Mouse (Mus musculus) hindbrain, embryonic 14.5 days (tissue): Measurements from ENCODE around the gene 2810004N23Rik. TPM values are rescaled to one million over a fixed set of nuclear protein-coding genes. Genes with fewer than 3 reads are reported as not detected.

Experiments
- ATAC-seq: fragments of 200-750 bp; cut with Nextera tagmentation; 2 replicates; pipeline ENCODE4 v1.8.0; 2017; ENCODE audit warnings: moderate number of reproducible peaks, mild to moderate bottlenecking, moderate TSS enrichment, moderate library complexity; ENCODE audit not compliant: low FRiP score
- DNase-seq: peaks from one replicate; pipeline ENCODE4 v3.0.0-alpha.2; 2015; ENCODE audit warnings: low spot score
- H3K27ac ChIP-seq: fragments of 300-500 bp; sonication (generic); 2 replicates; pipeline ENCODE4 v1.5.1; 2014; ENCODE audit warnings: mild to moderate bottlenecking, moderate library complexity
- H3K27me3 ChIP-seq: fragments of 300-500 bp; sonication (generic); 2 replicates; pipeline ENCODE4 v1.6.1; 2014; ENCODE audit warnings: mild to moderate bottlenecking, low read length, mixed read lengths; ENCODE audit not compliant: control insufficient read depth, insufficient read depth
- H3K36me3 ChIP-seq: fragments of 300-500 bp; sonication (generic); replicated peaks from 2 replicates; pipeline ENCODE4 v1.6.1; 2014; ENCODE audit not compliant: control insufficient read depth, insufficient read depth
- H3K4me1 ChIP-seq: fragments of 300-500 bp; sonication (generic); replicated peaks from 2 replicates; pipeline ENCODE4 v1.6.1; 2014; ENCODE audit warnings: antibody characterized with exemption, low read length, mixed read lengths; ENCODE audit not compliant: control insufficient read depth, insufficient read depth
- H3K4me2 ChIP-seq: fragments of 300-500 bp; sonication (generic); replicated peaks from 2 replicates; pipeline ENCODE4 v1.6.1; 2014; ENCODE audit warnings: mild to moderate bottlenecking, moderate library complexity
- H3K4me3 ChIP-seq: fragments of 300-500 bp; sonication (generic); replicated peaks from 2 replicates; pipeline ENCODE4 v1.5.1; 2014; ENCODE audit warnings: mild to moderate bottlenecking, low read length
- H3K9ac ChIP-seq: fragments of 300-500 bp; sonication (generic); 2 replicates; pipeline ENCODE4 v1.6.1; 2014
- H3K9me3 ChIP-seq: fragments of 300-500 bp; sonication (generic); 2 replicates; pipeline ENCODE4 v1.6.1; 2016; ENCODE audit warnings: low read length; ENCODE audit not compliant: control insufficient read depth
- WGBS: fragments of 180-500 bp; shearing (Covaris S2); extraction: QIAGEN DNeasy Blood & Tissue Kit; methylation state at CpG from one replicate; pipeline ENCODE4 v1.1.7; 2014; 5-methylcytosine and 5-hydroxymethylcytosine counted together
- polyA plus RNA-seq: library from polyadenylated mRNA; unstranded; fragments of >200 nt; fragmentation: Nextera tagmentation; extraction: Ambion mirVana; gene quantifications from 2 replicates; pipeline ENCODE4 v1.2.1, GENCODE M21; 2014

Gene 2810004N23Rik
- polyA plus RNA-seq, 1 experiment from 2014 or later: 18.4 TPM

DNA sequence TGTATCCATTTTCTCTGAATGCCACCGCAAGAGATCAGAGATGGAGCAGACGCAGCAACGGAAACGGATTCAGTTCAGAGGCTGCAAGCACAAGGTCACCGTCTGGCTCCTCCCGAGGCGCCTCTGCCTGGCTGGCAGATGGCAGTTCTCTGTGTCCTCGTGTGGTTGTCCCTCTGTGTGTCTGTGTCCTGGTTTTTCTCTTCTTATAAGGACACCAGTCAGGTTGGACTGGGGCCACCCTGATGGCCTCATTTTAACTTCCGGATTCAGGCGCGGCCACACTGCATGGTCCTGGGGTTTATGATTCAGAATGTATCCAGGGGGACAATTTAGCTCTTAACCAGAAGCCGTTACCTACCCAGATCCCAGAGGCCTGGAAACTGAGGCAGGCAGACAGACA, 47.0 kb downstream of the 2810004N23Rik start:
- Histone ChIP-seq H3K9ac (no peak overlapping the region), H3K9me3 (no peaks in the 10 kb centered on the region), H3K4me1 (peaks cover 5% of the 10 kb centered on the region; the same call in 1 of the 2 replicates), H3K4me3 (no peak overlapping the region), H3K27ac (no peak overlapping the region), H3K36me3 (peaks cover 52% of the 10 kb centered on the region), H3K27me3 (no peaks in the 10 kb centered on the region), H3K4me2 (no peak overlapping the region)
- ATAC-seq (no peak), DNase-seq (no peak)
- WGBS: 92% methylated on average over 12 of the region's 12 CpGs

DNA sequence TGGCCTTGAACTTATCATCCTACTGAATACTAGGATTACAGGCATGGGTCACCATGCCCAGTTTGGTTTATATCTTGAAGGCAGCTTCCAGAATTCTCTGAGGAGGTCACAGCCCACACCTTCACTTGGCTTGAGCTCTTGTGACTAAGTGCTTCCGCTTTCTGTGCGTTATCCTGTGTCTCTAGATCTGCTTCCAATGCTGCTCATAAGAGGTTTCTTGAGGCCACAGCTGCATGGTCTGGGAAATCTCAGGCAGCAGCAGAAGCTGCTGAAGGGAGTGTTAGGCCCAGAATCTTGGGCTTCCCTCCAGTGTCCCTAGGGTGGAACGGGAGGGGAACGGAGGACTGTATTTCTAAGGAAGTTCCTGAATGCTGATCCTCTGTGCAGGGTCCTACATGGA, 49.6 kb downstream of the 2810004N23Rik start:
- H3K27me3 ChIP-seq: no peaks in the 10 kb centered on the region
- H3K4me2 ChIP-seq: no peak overlapping the region
- no peak overlapping the region for H3K4me3 ChIP-seq
- no peak for ATAC-seq
- H3K9ac ChIP-seq: no peak overlapping the region
- no peak overlapping the region for H3K27ac ChIP-seq
- peaks cover 31% of the 10 kb centered on the region for H3K36me3 ChIP-seq
- no peak for DNase-seq
- peaks cover 10% of the 10 kb centered on the region for H3K4me1 ChIP-seq
- 96% methylated on average over 4 of the region's 4 CpGs for whole genome bisulfite sequencing
- H3K9me3 ChIP-seq: no peaks in the 10 kb centered on the region

DNA sequence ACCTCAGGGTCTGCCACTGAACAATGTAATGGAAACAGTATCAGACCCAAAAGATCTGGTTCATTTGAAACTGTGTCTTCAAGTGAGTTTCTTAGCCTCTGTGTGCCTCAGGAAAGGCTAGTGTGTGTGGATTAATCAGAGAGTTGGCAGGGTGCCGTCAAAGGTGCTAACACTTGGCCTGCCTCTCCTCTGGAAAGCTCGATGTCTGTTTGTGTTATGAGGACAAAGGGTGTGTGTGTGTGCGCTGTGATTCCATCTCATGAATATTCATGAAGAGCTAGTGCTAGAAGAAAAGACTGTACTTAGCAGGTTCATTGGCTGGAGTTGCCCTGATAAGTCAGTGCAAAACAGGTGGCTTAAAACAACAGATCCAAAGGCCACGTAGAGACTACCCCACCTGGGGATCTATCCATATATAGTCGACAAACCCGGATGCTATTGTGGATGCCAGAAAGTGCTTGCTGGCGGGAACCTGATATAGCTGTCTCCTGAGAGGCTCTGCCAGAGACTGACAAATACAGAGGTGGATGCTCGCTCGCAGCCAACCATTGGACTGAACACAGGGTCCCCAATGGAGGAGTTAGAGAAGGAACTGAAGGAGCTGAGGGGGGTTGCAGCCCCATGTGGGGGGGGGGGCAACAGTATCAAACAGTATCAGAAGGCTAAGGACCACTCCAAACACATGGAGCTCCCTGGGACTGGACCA, 52.1 kb downstream of the 2810004N23Rik start:
- peak; percentile 57; the same call in 1 of the 2 replicates for ATAC-seq
- no peak overlapping the region for H3K4me2 ChIP-seq

DNA sequence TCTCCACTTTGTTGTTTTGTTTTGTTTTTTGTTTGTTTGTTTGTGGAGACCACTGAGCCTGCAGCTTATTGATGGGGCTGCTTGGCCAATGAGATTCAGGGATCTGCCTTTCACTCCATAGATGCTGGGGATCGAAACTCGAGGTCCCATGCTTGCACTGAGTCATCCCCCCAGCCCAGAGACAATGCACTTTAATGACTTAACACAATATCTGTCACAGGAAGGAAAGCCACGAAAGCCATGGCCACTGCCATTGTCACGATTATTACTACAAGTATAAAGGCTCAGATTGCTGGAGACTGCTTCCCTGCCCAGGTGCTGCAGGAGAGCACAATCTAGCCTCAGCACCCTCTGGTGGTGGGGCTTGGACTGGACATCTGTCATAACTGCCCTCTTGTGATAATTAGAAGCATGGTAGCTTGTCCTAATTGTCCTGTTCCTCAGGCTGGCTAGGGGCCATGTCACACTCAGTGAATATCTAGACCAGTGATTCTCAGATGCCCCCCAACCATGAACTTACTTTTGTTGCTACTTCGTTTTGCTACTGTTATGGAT, 52.8 kb downstream of the 2810004N23Rik start:
- Histone ChIP-seq H3K27ac (no peak overlapping the region), H3K4me3 (no peak overlapping the region), H3K27me3 (no peaks in the 10 kb centered on the region), H3K9ac (no peak overlapping the region), H3K36me3 (peaks cover 4% of the 10 kb centered on the region; the same call in 1 of the 2 replicates), H3K4me2 (no peak overlapping the region), H3K4me1 (peaks cover 10% of the 10 kb centered on the region), H3K9me3 (no peaks in the 10 kb centered on the region)
- ATAC-seq (no peak), DNase-seq (no peak)
- 63% methylated on average over 5 of the region's 5 CpGs for WGBS

More for the DNA sequence above, 52.1 kb downstream of the 2810004N23Rik start:
- no peaks in the 10 kb centered on the region for H3K27me3 ChIP-seq
- no peaks in the 10 kb centered on the region for H3K9me3 ChIP-seq
- peaks cover 10% of the 10 kb centered on the region for H3K4me1 ChIP-seq
- DNase-seq: no peak
- no peak overlapping the region for H3K27ac ChIP-seq
- H3K4me3 ChIP-seq: no peak overlapping the region
- H3K9ac ChIP-seq: no peak overlapping the region
- 25% methylated on average over 9 of the region's 9 CpGs for WGBS
- H3K36me3 ChIP-seq: peaks cover 10% of the 10 kb centered on the region

DNA sequence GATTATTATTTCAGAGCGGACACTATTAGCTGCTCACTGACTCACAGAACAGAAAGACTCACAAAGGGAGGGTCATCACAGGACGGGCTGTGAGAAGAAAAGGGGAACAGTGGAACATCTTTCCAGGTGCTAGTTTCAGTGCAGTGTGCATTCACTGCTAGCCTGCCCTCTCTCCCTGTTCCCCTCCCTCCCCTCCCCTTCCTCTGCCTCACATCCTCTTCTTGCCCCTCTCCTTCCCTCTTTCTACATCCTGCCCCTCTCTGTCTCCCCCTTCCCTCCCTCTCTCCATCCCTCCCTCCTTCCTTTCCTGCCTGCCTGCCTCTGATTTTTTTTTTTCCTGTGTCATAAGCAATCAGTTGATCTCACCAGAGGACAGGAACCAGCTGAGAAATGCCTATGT, 53.5 kb downstream of the 2810004N23Rik start:
- peaks cover 10% of the 10 kb centered on the region for H3K4me1 ChIP-seq

DNA sequence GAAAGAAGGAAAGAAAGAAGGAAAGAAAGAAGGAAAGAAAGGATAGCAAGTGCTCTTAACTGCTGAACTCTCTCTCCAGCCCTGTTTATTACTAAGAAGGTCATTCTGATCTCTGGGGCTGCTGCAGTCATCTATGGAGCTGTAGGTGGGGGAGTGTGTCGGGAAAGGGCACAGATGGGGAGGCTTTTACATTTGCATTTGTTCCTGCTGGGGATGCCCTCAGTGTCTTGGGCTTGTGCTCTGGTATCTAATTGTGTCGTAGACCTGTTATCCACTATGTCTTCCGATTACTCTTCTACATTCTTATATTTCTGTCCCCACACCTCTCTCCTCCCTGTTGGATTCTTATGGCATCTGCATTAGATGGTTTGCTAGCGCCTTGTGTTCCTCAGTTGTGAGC, 56.9 kb downstream of the 2810004N23Rik start:
- Histone ChIP-seq H3K4me1 (peaks cover 6% of the 10 kb centered on the region; the same call in 1 of the 2 replicates), H3K4me2 (no peak overlapping the region), H3K27ac (no peak overlapping the region), H3K36me3 (no peaks in the 10 kb centered on the region), H3K9ac (no peak overlapping the region), H3K4me3 (no peak overlapping the region), H3K27me3 (no peaks in the 10 kb centered on the region), H3K9me3 (no peaks in the 10 kb centered on the region)
- WGBS: 86% methylated on average over 4 of the region's 4 CpGs
- DNase-seq: no peak
- no peak for ATAC-seq

More for the DNA sequence above, 53.5 kb downstream of the 2810004N23Rik start:
- Histone ChIP-seq H3K36me3 (no peaks in the 10 kb centered on the region), H3K9ac (no peak overlapping the region), H3K4me3 (no peak overlapping the region), H3K27me3 (no peaks in the 10 kb centered on the region), H3K27ac (no peak overlapping the region), H3K9me3 (no peaks in the 10 kb centered on the region), H3K4me2 (no peak overlapping the region)
- WGBS: 41% methylated on average over 2 of the region's 2 CpGs
- DNase-seq: no peak
- ATAC-seq: no peak

DNA sequence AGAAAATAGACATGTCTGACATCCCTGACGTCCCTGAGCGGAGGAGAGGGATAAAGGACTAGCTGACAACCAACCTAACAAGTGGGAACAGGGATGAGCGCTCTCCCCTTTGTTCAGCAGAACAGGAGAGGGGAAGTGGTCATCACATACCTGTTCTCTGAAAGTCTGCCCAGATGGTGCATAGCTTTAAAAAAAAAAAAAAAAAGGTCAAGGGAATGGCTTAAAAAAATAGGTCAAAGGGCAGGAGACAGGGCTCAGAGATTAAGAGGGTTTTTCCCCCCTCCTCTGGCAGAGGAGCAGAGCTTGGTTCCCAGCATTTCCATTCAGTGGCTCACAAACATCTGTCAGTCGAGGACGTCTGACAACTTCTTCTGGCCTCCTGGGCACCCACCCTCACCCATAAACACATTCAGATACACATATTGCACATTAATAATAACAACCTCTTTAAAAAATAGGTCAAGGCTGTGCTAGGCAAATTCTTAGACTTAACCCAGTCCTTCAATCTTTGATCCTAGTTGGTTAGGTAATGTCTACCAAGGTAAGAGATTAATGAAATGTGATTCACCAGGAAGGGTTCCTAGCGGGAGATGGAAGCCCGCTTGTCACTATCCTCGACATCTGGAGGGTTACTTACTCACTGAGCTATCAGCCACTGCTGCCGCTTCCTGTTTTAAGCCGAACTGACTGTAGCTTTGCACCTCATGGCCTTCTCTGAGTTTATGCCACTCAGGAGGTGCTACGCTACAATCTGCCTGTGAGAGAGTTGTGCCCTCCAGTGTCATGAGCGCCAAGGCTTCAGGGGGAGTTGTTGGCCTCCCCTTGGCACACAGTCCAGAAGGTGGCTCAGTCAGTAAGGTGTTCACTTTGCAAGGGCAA, 58.9 kb downstream of the 2810004N23Rik start:
- 0 out of 2 replicates have a peak, but pooled peaks cover 3% of the 10 kb centered on the region for H3K4me1 ChIP-seq
- DNase-seq (no peak), ATAC-seq (no peak)
- H3K27me3 ChIP-seq: no peaks in the 10 kb centered on the region
- 68% methylated on average over 12 of the region's 12 CpGs for WGBS
- H3K9me3 ChIP-seq: no peaks in the 10 kb centered on the region
- no peak overlapping the region for H3K4me2 ChIP-seq
- H3K4me3 ChIP-seq: no peak overlapping the region
- H3K27ac ChIP-seq: no peak overlapping the region
- H3K36me3 ChIP-seq: no peaks in the 10 kb centered on the region
- H3K9ac ChIP-seq: no peak overlapping the region

DNA sequence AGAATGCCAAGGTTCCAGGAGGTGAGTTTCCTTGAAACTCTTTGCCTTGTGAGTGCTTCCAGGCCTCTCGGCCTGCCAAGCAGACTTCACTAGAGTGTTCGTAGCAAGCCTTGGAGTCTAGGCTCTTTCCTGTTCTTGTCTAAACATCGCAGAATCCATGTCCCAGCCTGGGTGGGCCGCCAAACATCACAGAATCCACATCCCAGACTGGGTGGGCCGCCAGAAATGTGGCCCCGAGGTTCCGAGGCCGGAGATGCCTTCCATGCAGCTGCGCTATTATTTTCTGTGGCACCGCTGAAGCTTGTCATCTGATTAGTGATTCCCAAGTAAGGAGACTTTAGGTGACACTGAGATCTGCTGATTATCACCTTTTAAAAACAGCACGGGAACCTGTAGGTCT, 62.4 kb downstream of the 2810004N23Rik start:
- ATAC-seq: no peak
- H3K9me3 ChIP-seq: no peaks in the 10 kb centered on the region
- no peaks in the 10 kb centered on the region for H3K27me3 ChIP-seq
- no peak overlapping the region for H3K9ac ChIP-seq
- WGBS: 54% methylated on average over 11 of the region's 11 CpGs
- H3K4me2 ChIP-seq: no peak overlapping the region
- peaks cover 25% of the 10 kb centered on the region for H3K4me1 ChIP-seq
- DNase-seq: no peak
- no peak overlapping the region for H3K4me3 ChIP-seq
- no peak overlapping the region for H3K27ac ChIP-seq
- no peaks in the 10 kb centered on the region for H3K36me3 ChIP-seq
